In genomic region chr10:57465768-57466167, GRCm38 (mm10) we compare ENCODE assay signal across 22 mouse cellular contexts.
"Had no signal": no experiment of that assay in that cellular context is flagged by ENCODE, and none has a peak within 500 bp of the region (broad histone marks: within the 10 kb centered on the region; RNA-seq: fewer than 3 reads in every experiment).

No protein-coding gene starts in this region.

- H3K4me2 ChIP-seq: kidney, embryonic 15.5 days; limb, embryonic 12.5 days; limb, embryonic 15.5 days; liver, embryonic 11.5 days; lung, embryonic 15.5 days; midbrain, embryonic 13.5 days; stomach, embryonic 15.5 days had no signal

- H3K4me1 ChIP-seq: kidney, embryonic 15.5 days; limb, embryonic 12.5 days; limb, embryonic 15.5 days; lung, embryonic 15.5 days; midbrain, embryonic 10.5 days; midbrain, embryonic 13.5 days; stomach, embryonic 15.5 days had no signal

- DNase-seq: kidney, adult 8-10 months; kidney, postnatal 10 days; kidney, postnatal 4 days; left cerebral cortex, postnatal 4 days; liver, postnatal 0 days; lung, postnatal 10 days; lung, postnatal 36 days; right cerebral cortex, adult 18-20 months; right cerebral cortex, postnatal 14 days; right cerebral cortex, postnatal 4 days; thymus, adult 18-20 months; thymus, postnatal 36 days had no signal

- H3K9me3 ChIP-seq: kidney, embryonic 15.5 days; limb, embryonic 12.5 days; limb, embryonic 15.5 days; lung, embryonic 15.5 days; midbrain, embryonic 10.5 days; midbrain, embryonic 13.5 days; stomach, embryonic 15.5 days had no signal

- ATAC-seq: liver, postnatal 0 days; midbrain, embryonic 13.5 days; midbrain, embryonic 16.5 days had no signal

- H3K9ac ChIP-seq: kidney, embryonic 15.5 days; limb, embryonic 12.5 days; limb, embryonic 15.5 days; liver, embryonic 14.5 days; liver, postnatal 0 days; lung, embryonic 15.5 days; midbrain, embryonic 13.5 days; stomach, embryonic 15.5 days had no signal

- H3K27me3 ChIP-seq: kidney, embryonic 15.5 days; limb, embryonic 12.5 days; limb, embryonic 15.5 days; lung, embryonic 15.5 days; midbrain, embryonic 13.5 days; stomach, embryonic 15.5 days had no signal

- H3K36me3 ChIP-seq: kidney, embryonic 15.5 days; limb, embryonic 12.5 days; limb, embryonic 15.5 days; lung, embryonic 15.5 days; midbrain, embryonic 10.5 days; midbrain, embryonic 13.5 days; stomach, embryonic 15.5 days had no signal

- H3K27ac ChIP-seq: kidney, embryonic 15.5 days; limb, embryonic 12.5 days; limb, embryonic 15.5 days; liver, embryonic 14.5 days; lung, embryonic 15.5 days; midbrain, embryonic 10.5 days; midbrain, embryonic 13.5 days; stomach, embryonic 15.5 days had no signal

- H3K4me3 ChIP-seq: kidney, embryonic 15.5 days; limb, embryonic 12.5 days; limb, embryonic 15.5 days; lung, embryonic 15.5 days; midbrain, embryonic 10.5 days; midbrain, embryonic 13.5 days; stomach, embryonic 15.5 days had no signal
